Mouse (Mus musculus) intestine, postnatal 0 days (tissue): ENCODE measurements around the gene Cdk5rap3. TPM values are rescaled to one million over a fixed set of nuclear protein-coding genes. Genes with fewer than 3 reads are reported as not detected.

Experiments used
- ATAC-seq: fragments of 200-750 bp; cut with Nextera tagmentation; 2 replicates; pipeline ENCODE4 v1.8.0; 2017; ENCODE audit warnings: mild to moderate bottlenecking, moderate TSS enrichment, moderate library complexity
- H3K27ac ChIP-seq: fragments of 300-500 bp; sonication (generic); 2 replicates; pipeline ENCODE4 v1.5.1; 2014; ENCODE audit warnings: mild to moderate bottlenecking, low read depth, low read length, moderate library complexity
- H3K27me3 ChIP-seq: fragments of 300-500 bp; sonication (generic); replicated peaks from 2 replicates; pipeline ENCODE4 v1.6.1; 2014; ENCODE audit warnings: low read length, mixed read lengths; ENCODE audit not compliant: control insufficient read depth, insufficient read depth
- H3K36me3 ChIP-seq: fragments of 300-500 bp; sonication (generic); 2 replicates; pipeline ENCODE4 v1.6.1; 2014; ENCODE audit warnings: mild to moderate bottlenecking, moderate library complexity; ENCODE audit not compliant: control insufficient read depth, insufficient read depth
- H3K4me1 ChIP-seq: fragments of 300-500 bp; sonication (generic); replicated peaks from 2 replicates; pipeline ENCODE4 v1.6.1; 2014; ENCODE audit warnings: antibody characterized with exemption, low read length, mixed read lengths; ENCODE audit not compliant: control insufficient read depth, insufficient read depth
- H3K4me2 ChIP-seq: fragments of 300-500 bp; sonication (generic); replicated peaks from 2 replicates; pipeline ENCODE4 v1.6.1; 2014; ENCODE audit warnings: low read depth, mild to moderate bottlenecking, moderate library complexity
- H3K4me3 ChIP-seq: fragments of 300-500 bp; sonication (generic); 2 replicates; pipeline ENCODE4 v1.5.1; 2014; ENCODE audit warnings: low read depth, low read length
- H3K9ac ChIP-seq: fragments of 300-500 bp; sonication (generic); 2 replicates; pipeline ENCODE4 v1.6.1; 2014; ENCODE audit warnings: mild to moderate bottlenecking, low read depth, low read length
- H3K9me3 ChIP-seq: fragments of 300-500 bp; sonication (generic); 2 replicates; pipeline ENCODE4 v1.6.1; 2016; ENCODE audit warnings: mixed run types; ENCODE audit not compliant: control insufficient read depth
- CTCF ChIP-seq: sonication (generic); IDR thresholded peaks from 2 replicates; pipeline ENCODE4 v1.5.1; 2016; ENCODE audit warnings: low read depth, mild to moderate bottlenecking, control low read depth, antibody characterized with exemption, moderate library complexity
- WGBS: fragments of 180-500 bp; shearing (Covaris S2); extraction: QIAGEN DNeasy Blood & Tissue Kit; methylation state at CpG from one replicate; pipeline ENCODE4 v1.1.7; 2014; 5-methylcytosine and 5-hydroxymethylcytosine counted together
- polyA plus RNA-seq: library from polyadenylated mRNA; unstranded; fragments of >200 nt; fragmentation: Nextera tagmentation; extraction: Ambion mirVana; gene quantifications from 2 replicates; pipeline ENCODE4 v1.2.1, GENCODE M21; 2015

Cdk5rap3 gene
- polyA plus RNA-seq, 1 experiment from 2014 or later = 64.1 TPM

DNA sequence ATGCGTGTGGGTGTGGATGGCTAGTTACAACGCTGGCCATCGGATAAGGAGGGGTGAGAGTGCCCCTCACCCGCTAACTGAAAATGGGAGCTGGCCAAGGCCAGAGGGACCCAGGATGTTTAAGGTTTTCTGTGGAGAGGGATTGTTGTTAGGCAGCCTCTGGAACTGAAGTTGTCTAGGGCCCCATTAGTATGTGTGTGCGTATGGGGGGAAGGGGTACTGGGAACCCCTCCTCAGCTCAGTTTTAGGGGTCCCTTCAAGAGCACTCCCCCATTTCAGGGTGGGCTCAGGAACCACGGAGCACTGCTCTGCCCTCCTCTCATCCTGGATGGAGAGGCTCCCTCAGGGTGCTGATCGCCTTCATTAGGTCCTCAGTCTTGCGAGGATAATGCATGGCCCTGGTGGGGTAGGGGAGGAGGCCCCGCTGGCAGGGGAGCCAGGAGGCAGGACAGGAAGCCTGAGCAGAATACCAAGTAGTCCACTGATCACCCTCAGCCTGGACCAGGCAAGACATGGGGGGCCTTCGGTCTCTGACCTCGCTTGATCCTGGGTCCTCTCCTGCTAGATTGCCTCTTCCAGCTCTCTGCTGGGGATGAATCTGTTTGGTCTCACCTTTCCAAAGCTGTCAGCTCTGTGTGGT lies 23.0 kb downstream of the Cdk5rap3 start:
- Histone ChIP-seq H3K9ac (no peak overlapping the region), H3K36me3 (no peaks in the 10 kb centered on the region), H3K4me2 (no peak overlapping the region), H3K9me3 (no peaks in the 10 kb centered on the region), H3K27ac (no peak overlapping the region), H3K4me3 (no peak overlapping the region), H3K4me1 (no peaks in the 10 kb centered on the region), H3K27me3 (no peaks in the 10 kb centered on the region)
- no peak for TF ChIP-seq CTCF
- no peak for ATAC-seq
- 62% methylated on average over 11 of the region's 11 CpGs for WGBS

DNA sequence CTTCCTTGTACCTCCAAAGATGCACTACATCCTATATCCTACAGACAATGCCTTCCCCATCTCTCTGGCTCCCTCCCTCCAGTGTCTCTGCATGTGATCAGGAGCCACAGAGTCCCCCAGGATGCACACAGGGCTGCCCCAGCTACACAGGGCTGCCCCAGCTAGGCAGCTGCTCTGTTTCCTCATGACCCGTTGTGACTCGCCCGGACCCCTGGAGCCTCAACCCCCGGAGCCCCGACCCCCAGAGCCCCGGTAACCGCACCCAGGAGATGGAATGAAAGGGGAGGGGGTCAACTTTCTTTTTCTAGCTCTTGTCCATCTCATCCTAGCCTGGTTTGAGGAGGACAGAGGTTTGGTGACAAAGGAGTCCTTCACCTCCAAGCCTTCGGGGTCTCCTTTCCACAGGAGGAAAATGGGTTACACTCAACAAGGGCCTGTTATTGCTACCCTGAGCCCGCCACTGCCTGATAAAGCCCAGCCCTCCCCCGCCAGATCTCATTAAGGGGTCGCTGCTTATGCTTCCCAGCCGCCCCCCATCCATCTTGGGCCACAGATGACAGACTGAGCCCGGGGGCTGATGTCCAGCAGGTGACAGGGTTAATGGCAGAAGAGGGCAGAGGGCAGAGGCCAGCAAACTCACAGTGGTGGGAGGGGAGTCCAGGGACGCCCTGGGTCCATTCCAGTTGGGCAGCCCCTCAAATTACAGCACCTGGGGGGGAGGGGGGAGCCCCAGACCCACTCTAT lies 24.3 kb downstream of the Cdk5rap3 start:
- Histone ChIP-seq H3K9ac (no peak overlapping the region), H3K4me2 (no peak overlapping the region), H3K36me3 (no peaks in the 10 kb centered on the region), H3K4me3 (no peak overlapping the region), H3K4me1 (no peaks in the 10 kb centered on the region), H3K9me3 (no peaks in the 10 kb centered on the region), H3K27ac (no peak overlapping the region), H3K27me3 (no peaks in the 10 kb centered on the region)
- 43% methylated on average over 14 of the region's 14 CpGs for WGBS
- no peak for TF ChIP-seq CTCF
- no peak for ATAC-seq

DNA sequence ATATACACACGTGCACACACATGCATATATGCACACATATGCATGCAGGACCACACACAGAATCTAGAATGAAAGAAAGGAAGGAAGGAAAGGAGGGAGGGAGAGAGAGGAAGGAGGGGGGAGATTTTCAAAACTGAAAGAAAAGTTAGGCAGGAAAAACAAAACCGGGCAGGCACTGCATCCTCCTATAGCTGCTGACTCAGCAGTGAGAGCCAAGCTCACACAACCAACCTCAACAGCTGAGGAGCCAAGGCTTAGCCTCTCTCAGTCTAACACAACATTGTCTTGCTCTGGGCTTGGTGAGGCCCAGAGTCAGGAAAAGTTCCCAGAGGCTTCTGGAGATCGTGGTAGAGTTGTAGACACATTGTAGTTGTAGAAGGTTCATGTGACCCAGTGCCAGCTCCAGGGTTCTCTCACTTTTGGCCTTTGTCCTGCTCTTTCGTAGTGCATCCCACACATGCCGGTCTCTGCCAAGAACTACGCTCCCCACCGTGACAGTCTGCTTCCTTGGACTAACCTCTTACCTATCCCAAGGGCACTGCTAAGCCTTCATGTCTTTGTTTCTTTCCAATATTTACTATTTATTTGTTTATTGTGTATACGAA lies 29.3 kb downstream of the Cdk5rap3 start:
- 86% methylated on average over 8 of the region's 8 CpGs for WGBS
- H3K9me3 ChIP-seq = no peaks in the 10 kb centered on the region
- no peaks in the 10 kb centered on the region for H3K27me3 ChIP-seq
- TF ChIP-seq CTCF = no peak
- no peak overlapping the region for H3K4me3 ChIP-seq
- H3K4me2 ChIP-seq = no peak overlapping the region
- H3K9ac ChIP-seq = no peak overlapping the region
- H3K27ac ChIP-seq = no peak overlapping the region
- H3K4me1 ChIP-seq = no peaks in the 10 kb centered on the region
- H3K36me3 ChIP-seq = no peaks in the 10 kb centered on the region
- ATAC-seq = no peak

GRCm38 (mm10) chr11:96885901-96886340 lies 30.4 kb downstream of the Cdk5rap3 start:
- Histone ChIP-seq H3K27ac (no peak overlapping the region), H3K4me1 (no peaks in the 10 kb centered on the region), H3K27me3 (no peaks in the 10 kb centered on the region), H3K4me3 (no peak overlapping the region), H3K9me3 (no peaks in the 10 kb centered on the region), H3K36me3 (no peaks in the 10 kb centered on the region), H3K9ac (no peak overlapping the region), H3K4me2 (no peak overlapping the region)
- ATAC-seq = no peak
- TF ChIP-seq CTCF = no peak
- WGBS = 70% methylated on average over 5 of the region's 5 CpGs

GRCm38 (mm10) chr11:96880296-96880695 lies 36.0 kb downstream of the Cdk5rap3 start:
- Histone ChIP-seq H3K4me2 (no peak overlapping the region), H3K4me1 (no peaks in the 10 kb centered on the region), H3K27me3 (peaks cover 24% of the 10 kb centered on the region), H3K9me3 (no peaks in the 10 kb centered on the region), H3K36me3 (no peaks in the 10 kb centered on the region), H3K27ac (no peak overlapping the region), H3K4me3 (no peak overlapping the region), H3K9ac (no peak overlapping the region)
- WGBS = 78% methylated on average over 9 of the region's 9 CpGs
- ATAC-seq = no peak
- TF ChIP-seq CTCF = no peak

- H3K36me3 ChIP-seq = no peaks in the 10 kb centered on the region
- H3K27ac ChIP-seq = no peak overlapping the region
- peaks cover 24% of the 10 kb centered on the region for H3K27me3 ChIP-seq
- TF ChIP-seq CTCF = no peak
- no peak overlapping the region for H3K4me2 ChIP-seq
- no peaks in the 10 kb centered on the region for H3K4me1 ChIP-seq
- no peak overlapping the region for H3K4me3 ChIP-seq
- ATAC-seq = no peak
- no peak overlapping the region for H3K9ac ChIP-seq
- 44% methylated on average over 7 of the region's 7 CpGs for WGBS
- H3K9me3 ChIP-seq = no peaks in the 10 kb centered on the region
Measured at GRCm38 (mm10) chr11:96879359-96879758, 36.9 kb downstream of the Cdk5rap3 start.
